Mouse (Mus musculus) G1E (cell line): ENCODE measurements around the gene Gm10972.
"Not testable (repeated sequence)": the region's sequence is repeated elsewhere in the genome, so short reads cannot be mapped to it uniquely, and the experiment has no call there.

ENCODE experiments used
- CTCF ChIP-seq: IDR thresholded peaks from 2 replicates; pipeline ENCODE4 v1.5.1; 2012; ENCODE audit warnings: low read depth, low read length, inconsistent platforms, mixed read lengths
- GATA1 ChIP-seq: IDR thresholded peaks from 2 replicates; pipeline ENCODE4 v1.6.1; 2012; ENCODE audit warnings: borderline replicate concordance, low read length, inconsistent platforms, mixed read lengths
- GATA2 ChIP-seq: IDR thresholded peaks from 2 replicates; pipeline ENCODE4 v1.6.1; 2012; ENCODE audit warnings: low read depth, low read length, inconsistent platforms, borderline replicate concordance
- POLR2AphosphoS5 ChIP-seq: IDR thresholded peaks from 2 replicates; pipeline ENCODE4 v1.6.1; 2012; ENCODE audit warnings: low read depth, low read length, inconsistent platforms; ENCODE audit not compliant: insufficient replicate concordance
- TAL1 ChIP-seq: conservative IDR thresholded peaks from 2 replicates; pipeline ENCODE4 v1.6.1; 2012; ENCODE audit warnings: low read depth, low read length, inconsistent platforms, mixed read lengths

DNA sequence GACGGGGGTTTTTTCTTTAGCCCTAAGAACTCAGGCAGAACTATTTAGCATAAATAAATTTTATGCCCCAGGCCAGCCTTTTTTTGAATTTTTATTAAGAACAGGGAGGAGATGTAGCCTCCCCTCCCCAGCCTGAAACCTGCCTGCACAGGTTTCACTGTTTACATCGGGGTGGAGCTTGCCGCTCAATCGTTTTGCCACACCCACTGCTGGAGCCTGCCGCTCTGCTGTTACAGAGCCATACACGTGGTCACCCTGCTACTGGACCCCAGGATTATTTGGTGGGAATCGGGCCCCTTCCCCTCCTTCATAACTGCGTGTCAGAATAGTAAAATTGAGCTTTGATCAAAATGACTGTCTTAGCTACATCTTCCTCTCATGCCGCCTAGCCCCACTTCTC is 32.2 kb downstream of the Gm10972 start:
- not testable (repeated sequence) for TF ChIP-seq GATA1, CTCF, TAL1, POLR2AphosphoS5, GATA2
